Mouse (Mus musculus) megakaryocyte, embryonic 14.5 days (primary cell): ENCODE data around the gene Syt1.

ENCODE experiments used
- FLI1 ChIP-seq: IDR thresholded peaks from 2 replicates; pipeline ENCODE4 v1.6.1; 2012; ENCODE audit warnings: low read length, inconsistent platforms, mixed read lengths
- GATA1 ChIP-seq: IDR thresholded peaks from 3 replicates; pipeline ENCODE4 v1.6.1; 2012; ENCODE audit warnings: mixed read lengths, low read length, inconsistent platforms, borderline replicate concordance

GRCm38 (mm10) chr10:108537641-108538040 lies 473.1 kb downstream of the Syt1 start:
- no peak for TF ChIP-seq GATA1
- TF ChIP-seq FLI1: no peak
